Mouse (Mus musculus) stomach, postnatal 0 days (tissue): ENCODE measurements around the gene Clp1.

ENCODE experiments used
- CTCF ChIP-seq: IDR thresholded peaks from 2 replicates; pipeline ENCODE4 v1.5.1; 2016; ENCODE audit warnings: antibody characterized with exemption, low read depth, mild to moderate bottlenecking, moderate library complexity
- EP300 ChIP-seq: optimal IDR thresholded peaks from 2 replicates; pipeline ENCODE3; 2016; ENCODE audit warnings: antibody characterized with exemption

DNA sequence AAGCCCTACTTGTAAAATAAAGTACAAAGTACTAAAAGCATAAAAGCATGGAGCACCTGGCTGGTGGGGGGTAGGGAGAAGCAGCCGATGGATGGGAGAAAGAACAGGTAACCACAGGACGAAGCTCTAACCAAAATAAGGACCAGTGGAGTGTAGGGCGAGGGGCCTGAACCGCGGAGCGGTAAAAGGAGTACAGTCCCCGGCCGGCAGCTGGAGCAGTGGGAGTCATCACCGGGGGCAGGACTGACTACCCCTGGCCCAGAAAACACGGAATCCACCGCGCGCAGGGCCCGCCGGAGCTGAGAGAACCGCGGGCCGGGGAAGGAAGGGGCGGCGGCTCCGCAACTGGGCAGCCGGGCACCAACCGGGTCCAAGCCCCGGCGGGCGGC is 12.7 kb downstream of the Clp1 start:
- no peak for TF ChIP-seq EP300
- no peak for TF ChIP-seq CTCF
